Mouse (Mus musculus) CH12.LX (cell line): ENCODE measurements around the gene Ormdl2.

Experiments
- POLR2A ChIP-seq: IDR thresholded peaks from 2 replicates; pipeline ENCODE4 v1.6.1; 2011; ENCODE audit warnings: low read depth, mild to moderate bottlenecking, improper control_type of control experiment, low read length
- TCF12 ChIP-seq: IDR thresholded peaks from 2 replicates; pipeline ENCODE4 v1.6.1; 2014; ENCODE audit warnings: low read depth, mild to moderate bottlenecking, inconsistent platforms, low read length, improper control_type of control experiment

- TF ChIP-seq POLR2A, result no peak
- TF ChIP-seq TCF12, result no peak
Observed at GRCm38 (mm10) chr10:128792041-128792440, 29.4 kb downstream of the Ormdl2 start.
